Mouse (Mus musculus): Measurements from ENCODE around the gene 4921504E06Rik.

Gene 4921504E06Rik

GRCm38 (mm10) chr2:19553821-19554592, at the start of gene 4921504E06Rik:
Gene 4921504E06Rik (minus strand): TSS chr2:19553914.
- peak; percentile 96 for DNase-seq (ENCODE audit: low read depth, low spot score)

DNA sequence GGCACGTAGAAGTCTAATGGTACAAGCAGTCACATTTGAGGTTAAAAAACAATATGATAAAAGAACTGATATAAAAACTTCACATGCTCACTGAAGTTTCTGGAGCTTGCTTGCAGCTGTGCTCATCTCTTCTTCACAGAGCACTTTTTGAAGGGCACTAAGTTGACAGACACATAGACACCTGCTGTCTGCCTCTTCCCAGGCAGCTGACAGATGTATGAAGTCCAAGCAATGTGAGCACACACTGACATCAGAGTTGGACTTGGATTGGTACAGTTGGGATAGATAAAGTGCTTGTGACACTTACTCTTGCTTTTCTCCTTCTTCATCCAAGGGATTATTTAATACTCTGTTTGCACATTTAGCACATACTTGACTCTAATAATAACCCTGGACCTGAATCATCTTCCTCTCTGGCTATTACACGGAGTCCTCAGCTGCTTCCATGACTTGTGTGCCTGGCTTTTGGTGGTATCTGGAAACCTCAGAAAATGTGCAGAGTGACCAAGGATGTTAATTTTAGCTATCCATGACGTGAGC, 47.7 kb upstream of the 4921504E06Rik start:
- no peak for DNase-seq (ENCODE audit: low read depth, low spot score)

- no peak for DNase-seq (ENCODE audit: low read depth, low spot score)
Measured at GRCm38 (mm10) chr2:19600860-19601259, 47.1 kb upstream of the 4921504E06Rik start.

DNA sequence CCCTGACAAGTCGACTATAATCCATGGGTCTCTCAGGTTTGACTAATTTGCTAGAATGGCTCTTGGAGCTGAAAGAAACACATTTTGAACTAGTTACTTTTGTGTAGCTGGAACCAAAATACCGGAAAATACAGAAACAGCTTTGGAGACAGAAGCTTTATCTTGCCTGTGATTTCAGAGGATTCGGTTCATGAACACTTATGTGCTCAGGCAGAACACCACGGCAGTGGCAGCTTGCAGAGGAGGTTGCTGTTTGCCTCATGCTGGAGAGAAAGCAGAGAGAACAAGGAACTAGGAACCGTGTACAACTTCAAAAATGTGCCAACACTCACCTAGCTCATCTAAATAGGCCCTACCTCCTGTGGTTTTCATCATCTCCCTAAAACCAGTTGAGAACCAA, 46.1 kb upstream of the 4921504E06Rik start:
- DNase-seq (ENCODE audit: low read depth, low spot score) = no peak

- DNase-seq (ENCODE audit: low read depth, low spot score) = no peak
Measured at GRCm38 (mm10) chr2:19596988-19597387, 43.3 kb upstream of the 4921504E06Rik start.

DNA sequence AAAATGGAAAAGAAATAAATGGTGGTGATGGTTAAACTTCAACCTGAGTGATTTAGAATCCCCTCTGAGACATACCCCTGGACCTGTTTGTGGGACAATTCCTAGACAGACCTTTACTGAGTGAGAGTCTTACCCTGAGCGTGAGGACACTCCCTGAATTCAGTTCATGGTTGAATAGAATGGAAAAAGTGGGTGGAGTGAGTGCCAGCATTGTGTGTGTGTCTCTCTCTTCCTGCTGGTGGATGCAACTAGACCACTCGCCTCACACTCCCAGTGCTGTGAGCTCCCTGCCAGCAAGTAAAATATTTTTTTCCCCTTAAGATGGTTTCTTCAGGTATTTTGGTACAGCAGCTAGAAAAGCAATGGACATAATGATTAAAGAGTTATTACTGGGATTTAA, 42.7 kb upstream of the 4921504E06Rik start:
- DNase-seq (ENCODE audit: low read depth, low spot score) = peak; percentile 31

GRCm38 (mm10) chr2:19594856-19595255, 41.1 kb upstream of the 4921504E06Rik start:
- no peak for DNase-seq (ENCODE audit: low read depth, low spot score)

GRCm38 (mm10) chr2:19579846-19580245, 26.1 kb upstream of the 4921504E06Rik start:
- DNase-seq (ENCODE audit: low read depth, low spot score) = no peak

DNA sequence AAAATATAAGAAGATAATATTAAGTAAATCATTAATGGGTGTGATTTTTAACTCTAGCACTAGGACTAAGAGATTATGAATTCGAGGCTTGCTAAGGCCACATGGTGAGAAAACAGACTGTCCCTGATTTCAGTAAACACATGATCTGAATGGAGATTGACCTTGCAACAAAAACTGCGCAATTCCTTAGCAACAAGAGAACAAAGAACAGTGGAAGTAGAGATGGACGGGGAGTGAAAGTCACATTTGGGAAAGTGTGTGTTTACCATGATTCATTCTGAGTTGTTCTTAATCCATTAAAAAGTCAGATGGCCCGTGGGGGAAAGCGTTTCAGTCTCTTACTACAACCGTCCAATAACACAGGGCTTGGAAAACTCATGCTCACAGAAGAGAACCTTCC, 25.5 kb upstream of the 4921504E06Rik start:
- peak; percentile 27 for DNase-seq (ENCODE audit: low read depth, low spot score)

- no peak for DNase-seq (ENCODE audit: low read depth, low spot score)
Measured at GRCm38 (mm10) chr2:19562114-19562829, 8.6 kb upstream of the 4921504E06Rik start.

DNA sequence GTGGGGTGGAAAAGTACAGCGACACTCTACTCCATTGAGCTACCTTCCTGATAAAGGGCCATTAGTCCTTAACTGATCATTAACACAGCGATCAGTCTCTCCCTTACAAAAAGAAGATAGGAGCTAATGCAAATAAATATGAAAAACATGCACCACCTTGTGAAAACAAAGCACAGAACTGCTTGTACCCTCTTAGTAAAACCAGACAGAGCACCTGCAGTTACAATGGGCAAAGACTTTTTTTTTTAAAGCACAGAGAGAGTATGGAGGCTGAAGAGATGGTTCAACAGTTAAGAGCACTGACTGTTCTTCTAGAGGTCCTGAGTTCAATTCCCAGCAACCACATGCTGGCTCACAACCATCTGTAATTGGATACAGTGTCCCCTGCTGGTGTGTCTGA, 6.9 kb upstream of the 4921504E06Rik start:
- DNase-seq (ENCODE audit: low read depth, low spot score) = no peak

GRCm38 (mm10) chr2:19560071-19560470, 6.4 kb upstream of the 4921504E06Rik start:
- DNase-seq (ENCODE audit: low read depth, low spot score) = no peak

GRCm38 (mm10) chr2:19551396-19551795, 2.3 kb downstream of the 4921504E06Rik start:
- DNase-seq (ENCODE audit: low read depth, low spot score) = no peak

DNA sequence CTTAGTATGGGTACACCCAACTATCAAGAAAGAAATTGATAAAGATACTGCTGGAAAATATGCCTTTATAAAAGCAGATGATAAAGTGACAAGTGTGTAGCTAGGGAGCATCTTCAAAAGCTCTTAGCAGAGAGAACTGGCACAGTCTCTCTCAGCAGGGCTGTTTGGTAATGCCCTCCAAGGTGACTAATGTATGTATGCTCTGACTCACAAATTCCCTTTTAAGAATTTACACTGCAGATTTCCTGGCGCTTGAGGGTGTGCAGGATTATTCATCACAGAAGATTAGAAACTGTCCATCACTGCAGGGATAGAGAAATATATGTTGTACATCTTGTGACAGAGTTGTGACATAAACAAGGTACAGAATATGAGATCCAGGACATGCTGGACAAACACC, 12.8 kb downstream of the 4921504E06Rik start:
- no peak for DNase-seq (ENCODE audit: low read depth, low spot score)

DNA sequence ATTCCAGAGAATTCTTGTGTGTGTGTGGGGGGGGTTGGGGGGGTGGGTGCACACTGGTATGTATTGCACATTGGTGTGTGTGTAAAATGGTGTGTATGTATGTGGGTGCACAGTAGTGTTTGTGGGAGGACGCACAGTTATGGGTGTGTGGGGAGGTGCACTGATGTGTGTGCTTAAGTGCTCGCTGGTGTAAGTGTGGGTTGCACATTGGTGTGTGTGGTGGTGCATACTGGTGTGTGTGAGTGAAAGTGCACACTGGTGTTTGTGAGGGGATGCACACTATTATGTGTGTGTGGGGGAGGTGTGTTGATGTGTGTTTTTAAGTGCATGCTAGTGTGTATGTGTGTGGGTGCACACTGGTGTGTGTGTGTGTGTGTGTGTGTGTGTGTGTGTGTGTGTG, 24.3 kb downstream of the 4921504E06Rik start:
- no peak for DNase-seq (ENCODE audit: low read depth, low spot score)

- DNase-seq (ENCODE audit: low read depth, low spot score) = peak; percentile 68
Measured at GRCm38 (mm10) chr2:19528797-19529196, 24.9 kb downstream of the 4921504E06Rik start.

DNA sequence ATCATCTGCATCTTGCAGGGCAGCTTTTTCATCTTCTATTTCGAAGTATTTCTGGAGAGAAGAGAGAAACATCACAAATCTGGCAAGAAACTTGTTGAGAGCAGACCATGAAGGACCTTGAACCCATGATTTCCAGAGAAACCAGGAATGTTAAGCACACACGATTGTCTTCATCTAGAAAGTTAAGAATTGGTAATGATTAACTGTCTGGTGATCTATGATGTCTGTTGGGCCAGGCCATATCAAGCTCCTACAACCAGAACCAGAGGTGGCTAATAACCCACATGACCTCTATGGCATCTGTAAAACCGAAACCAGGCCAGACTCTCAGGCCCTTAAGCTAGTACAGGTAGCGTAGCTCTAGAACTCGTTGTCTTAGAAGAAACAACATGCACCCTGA, 29.6 kb downstream of the 4921504E06Rik start:
- DNase-seq (ENCODE audit: low read depth, low spot score) = no peak

DNA sequence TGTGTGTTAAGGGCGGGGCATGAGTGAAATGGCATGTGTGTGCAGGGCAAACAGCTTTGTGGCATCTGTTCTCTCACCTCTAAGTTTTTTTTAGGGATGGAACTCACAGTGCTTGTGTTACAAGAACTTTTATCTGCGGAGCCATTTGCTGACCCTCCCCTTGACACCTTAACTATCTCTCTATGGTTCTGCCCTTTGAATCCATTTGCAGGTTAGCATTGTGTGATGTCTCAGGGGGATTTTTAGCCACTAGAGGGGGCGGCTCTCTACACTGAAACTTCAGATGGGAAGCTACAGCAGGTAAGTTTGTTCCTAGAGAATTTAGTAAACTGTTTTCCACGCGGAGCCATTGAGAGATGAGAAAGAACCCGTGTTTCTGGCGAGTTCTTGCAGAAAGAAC, 32.1 kb downstream of the 4921504E06Rik start:
- DNase-seq (ENCODE audit: low read depth, low spot score) = peak; percentile 49

DNA sequence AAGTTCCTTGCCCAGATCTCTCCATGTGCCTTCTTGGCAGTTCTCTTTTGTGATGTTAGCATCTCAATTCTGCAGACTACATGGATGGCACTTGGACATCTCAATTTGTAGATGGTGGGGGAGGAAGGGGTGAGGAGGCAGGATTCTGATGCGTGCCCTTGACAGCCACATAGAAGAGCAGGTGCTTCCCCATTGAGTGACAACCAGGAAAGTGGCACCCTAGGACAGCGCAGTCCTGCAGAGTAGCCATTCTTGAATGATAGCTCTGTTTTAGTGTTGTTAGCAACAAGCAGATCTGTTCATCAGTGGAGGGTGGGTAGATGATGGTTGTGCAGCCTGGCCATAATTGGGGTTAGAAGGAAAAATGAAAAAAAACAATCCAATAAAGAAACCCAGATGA, 33.1 kb downstream of the 4921504E06Rik start:
- DNase-seq (ENCODE audit: low read depth, low spot score) = no peak

DNA sequence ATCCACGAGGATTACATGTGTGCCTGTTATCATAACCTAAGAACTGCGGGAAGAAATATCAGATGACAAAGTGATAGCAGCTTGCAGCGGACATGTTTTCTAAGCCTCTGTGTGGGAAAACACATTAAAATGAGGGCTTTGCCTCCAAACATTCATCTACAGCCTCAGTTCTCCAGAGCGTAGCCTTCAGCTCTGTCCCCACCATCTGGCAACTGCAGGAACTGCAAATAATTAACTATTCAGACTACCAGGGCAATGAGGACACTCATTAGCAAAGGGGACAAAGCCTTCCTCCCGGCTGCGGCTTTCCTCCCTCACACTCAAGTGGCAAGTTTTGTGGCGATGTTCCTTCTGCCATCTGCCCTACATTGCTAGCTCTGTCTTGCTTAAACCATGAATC, 33.9 kb downstream of the 4921504E06Rik start:
- DNase-seq (ENCODE audit: low read depth, low spot score) = peak; percentile 65

- DNase-seq (ENCODE audit: low read depth, low spot score) = no peak
Measured at GRCm38 (mm10) chr2:19517952-19518351, 35.8 kb downstream of the 4921504E06Rik start.

- DNase-seq (ENCODE audit: low read depth, low spot score) = no peak
Measured at GRCm38 (mm10) chr2:19512381-19512780, 41.3 kb downstream of the 4921504E06Rik start.

DNA sequence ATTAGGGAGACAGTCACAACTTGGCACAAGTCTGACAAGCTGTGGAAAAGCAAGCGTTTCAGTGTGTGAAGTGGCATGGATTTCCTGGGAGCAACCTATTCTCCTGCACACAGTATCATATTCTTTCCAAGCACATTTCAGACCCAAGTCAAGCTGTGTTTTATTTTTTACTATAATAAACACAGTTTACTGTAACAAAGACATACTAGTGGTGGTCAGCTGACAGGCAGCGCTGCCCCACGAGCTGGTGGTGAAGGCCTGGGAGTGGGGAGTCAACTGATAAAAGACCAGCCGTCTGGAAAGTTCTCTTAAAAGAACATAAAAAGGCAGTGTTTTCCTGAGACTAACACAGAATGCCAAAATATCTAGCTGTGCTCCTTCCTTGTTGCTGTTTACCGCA, 42.7 kb downstream of the 4921504E06Rik start:
- no peak for DNase-seq (ENCODE audit: low read depth, low spot score)

Measured in R1 (cell line).